Mouse (Mus musculus) mouse trophoblast stem cell (cell line): Measurements from ENCODE around the gene Gm3106.
"Not testable (repeated sequence)": the region's sequence is repeated elsewhere in the genome, so short reads cannot be mapped to it uniquely, and the experiment has no call there.

Experiments
- in situ Hi-C, 2 experiments: fragments of 300-500 bp; cut with MseI, MboI; formaldehyde crosslinking; loops; 2 replicates in 1 of 2; 3 replicates in 1 of 2; pipeline ENCODE4 v1.15.1; 2025

Gm3106 gene

DNA sequence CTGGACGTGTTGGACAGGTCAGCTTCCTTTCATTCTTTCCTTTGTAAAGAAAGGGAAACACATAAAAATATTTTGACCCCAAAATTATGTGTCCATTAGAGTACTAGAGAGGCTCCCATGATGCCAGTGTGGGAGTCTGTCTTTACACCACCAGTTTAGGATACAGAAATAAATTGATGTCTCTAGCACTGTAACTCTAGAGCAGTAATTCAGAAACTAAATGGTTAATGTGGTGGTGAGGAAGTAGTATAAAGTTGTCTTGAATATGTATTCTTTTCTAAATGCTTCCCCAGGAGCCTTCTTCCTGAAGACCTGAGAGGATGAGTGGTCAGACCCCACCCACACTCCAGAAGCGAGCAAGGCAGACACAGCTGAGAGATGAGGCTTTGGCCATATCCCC lies at the start of gene Gm3106:
Gm3106 (plus strand) TSS at position 301 of the 400 bp plus-strand sequence.
- in situ Hi-C loops = not testable (repeated sequence)
